Mouse (Mus musculus) macrophage (primary cell): ENCODE measurements around the gene Htr6. TPM values are rescaled to one million over a fixed set of nuclear protein-coding genes. Genes with fewer than 3 reads are reported as not detected.

Source experiments
- H3K27ac ChIP-seq: fragments of 350-480 bp; formaldehyde crosslinking; 2 replicates; pipeline ENCODE4 v1.9.0; 2021
- H3K36me3 ChIP-seq: fragments of 350-480 bp; formaldehyde crosslinking; 2 replicates; pipeline ENCODE4 v1.9.0; 2021; ENCODE audit errors: inconsistent target
- H3K4me3 ChIP-seq: fragments of 350-480 bp; formaldehyde crosslinking; 2 replicates; pipeline ENCODE4 v1.9.0; 2021; ENCODE audit errors: inconsistent target
- H3K79me2 ChIP-seq: fragments of 350-480 bp; formaldehyde crosslinking; 2 replicates; pipeline ENCODE4 v1.9.0; 2021; ENCODE audit errors: inconsistent target
- WGBS: methylation state at CpG from one replicate; pipeline ENCODE4 v1.1.7; 2026; ENCODE audit warnings: inconsistent platforms; ENCODE audit not compliant: missing documents; 5-methylcytosine and 5-hydroxymethylcytosine counted together
- polyA plus RNA-seq: library from polyadenylated mRNA; stranded (reverse); fragments of 250-400 nt; gene quantifications from 3 replicates; pipeline ENCODE4 v1.2.4, GENCODE M21; 2018; ENCODE audit warnings: inconsistent platforms

Gene Htr6
- polyA plus RNA-seq, 1 experiment from 2014 or later = not detected

GRCm38 (mm10) chr4:139018976-139019375, 56.4 kb downstream of the Htr6 start:
- Histone ChIP-seq H3K4me3 (no peak overlapping the region), H3K79me2 (no peaks in the 10 kb centered on the region), H3K36me3 (no peaks in the 10 kb centered on the region), H3K27ac (no peak overlapping the region)
- WGBS = 89% methylated on average over 4 of the region's 4 CpGs

GRCm38 (mm10) chr4:139018388-139018787, 57.0 kb downstream of the Htr6 start:
- H3K79me2 ChIP-seq = no peaks in the 10 kb centered on the region
- H3K4me3 ChIP-seq = no peak overlapping the region
- H3K36me3 ChIP-seq = no peaks in the 10 kb centered on the region
- 91% methylated on average over 13 of the region's 14 CpGs for WGBS
- H3K27ac ChIP-seq = no peak overlapping the region

GRCm38 (mm10) chr4:139014793-139015192, 60.6 kb downstream of the Htr6 start:
- Histone ChIP-seq H3K27ac (no peak overlapping the region), H3K79me2 (no peaks in the 10 kb centered on the region), H3K36me3 (no peaks in the 10 kb centered on the region), H3K4me3 (no peak overlapping the region)
- 90% methylated on average over 6 of the region's 6 CpGs for WGBS

DNA sequence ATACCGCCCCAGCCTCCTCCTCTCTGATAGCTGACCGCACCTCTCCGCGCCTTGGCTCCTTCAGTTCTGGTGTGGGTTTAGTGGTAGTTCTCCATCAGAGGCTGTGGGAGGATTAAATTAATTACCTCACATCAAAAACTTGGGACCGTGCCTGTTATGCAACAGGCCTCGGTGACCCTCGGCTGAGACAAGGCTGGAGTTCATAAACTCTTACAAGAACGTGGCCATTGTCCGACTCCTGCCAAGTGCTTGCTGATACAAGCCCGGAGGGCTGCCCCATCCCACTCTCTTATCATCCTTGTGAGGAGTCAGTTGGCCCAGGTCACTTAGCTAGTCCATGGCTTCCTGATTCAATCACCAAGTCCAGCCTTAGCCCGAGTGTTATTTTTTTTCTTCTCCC, 62.1 kb downstream of the Htr6 start:
- Histone ChIP-seq H3K27ac (no peak overlapping the region), H3K4me3 (no peak overlapping the region), H3K79me2 (no peaks in the 10 kb centered on the region), H3K36me3 (no peaks in the 10 kb centered on the region)
- WGBS = 97% methylated on average over 11 of the region's 11 CpGs

DNA sequence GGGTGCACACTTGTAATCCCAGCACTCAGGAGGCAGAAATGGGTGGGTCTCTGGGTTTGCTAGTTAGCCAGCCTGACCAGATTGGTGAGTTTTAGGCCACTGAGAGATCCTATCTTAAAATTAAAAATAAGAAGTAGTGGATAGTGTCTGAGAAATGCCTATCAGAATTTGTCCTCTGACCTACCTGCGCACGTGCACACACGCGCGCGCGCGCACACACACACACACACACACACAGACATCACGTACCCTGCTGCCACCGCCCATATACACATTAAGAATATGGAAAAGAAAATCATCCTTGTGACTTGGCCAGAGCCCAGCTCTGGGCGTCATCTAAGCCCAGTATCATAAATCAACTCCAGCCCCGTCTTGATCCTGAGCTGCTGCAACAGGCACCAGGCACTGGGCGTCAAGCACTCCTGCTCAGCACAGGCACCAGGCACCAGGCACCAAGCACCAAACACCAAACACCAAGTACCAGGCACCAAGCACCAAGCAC, 64.1 kb downstream of the Htr6 start:
- WGBS = 94% methylated on average over 13 of the region's 13 CpGs
- Histone ChIP-seq H3K4me3 (no peak overlapping the region), H3K27ac (no peak overlapping the region), H3K79me2 (no peaks in the 10 kb centered on the region), H3K36me3 (no peaks in the 10 kb centered on the region)

Other genes starting within 250 kb of the Htr6 start
- 0.16 to 1.2 TPM (median 0.47 TPM) in 3 replicates for gene Pla2g5, start 212.1 kb downstream of the Htr6 start, polyA plus RNA-seq
- not detected in 3 replicates for gene Gm13030, start 201.6 kb downstream of the Htr6 start, polyA plus RNA-seq
- 1.1 to 3.7 TPM (median 2.6 TPM) in 3 replicates for gene Pla2g2e, start 197.6 kb downstream of the Htr6 start, polyA plus RNA-seq
- gene Otud3, start 161.6 kb downstream of the Htr6 start, polyA plus RNA-seq = 6.9 to 12.3 TPM (median 7.4 TPM) in 3 replicates
- not detected in 3 replicates for gene Rnf186, start 108.5 kb downstream of the Htr6 start, polyA plus RNA-seq
- 8.6 to 10.1 TPM (median 8.7 TPM) in 3 replicates for gene Tmco4, start 102.7 kb downstream of the Htr6 start, polyA plus RNA-seq
- gene Nbl1, start 17.4 kb upstream of the Htr6 start, polyA plus RNA-seq = 0.13 to 0.47 TPM in 2 of 3 replicates, not detected in the other
- 137 to 180 TPM (median 157 TPM) in 3 replicates for gene Minos1, start 55.5 kb upstream of the Htr6 start, polyA plus RNA-seq
- 485 to 769 TPM (median 513 TPM) in 3 replicates for gene Capzb, start 117.3 kb upstream of the Htr6 start, polyA plus RNA-seq
- 45.9 to 58.5 TPM (median 53.8 TPM) in 3 replicates for gene Pqlc2, start 235.1 kb upstream of the Htr6 start, polyA plus RNA-seq
- gene Akr7a5, start 235.2 kb upstream of the Htr6 start, polyA plus RNA-seq = 17.1 to 29.2 TPM (median 20.7 TPM) in 3 replicates